Mouse (Mus musculus) embryonic fibroblast, embryonic 13.5 days (primary cell): Measurements from ENCODE around the gene Ttc32.

Experiments used
- CTCF ChIP-seq: IDR thresholded peaks from 2 replicates; pipeline ENCODE4 v1.5.1; 2011; ENCODE audit warnings: mild to moderate bottlenecking, control low read depth, low read length, moderate library complexity, borderline replicate concordance; ENCODE audit not compliant: insufficient read depth
- POLR2A ChIP-seq: IDR thresholded peaks from 2 replicates; pipeline ENCODE4 v1.6.1; 2011; ENCODE audit warnings: low read depth, mild to moderate bottlenecking, control low read depth, low read length, moderate library complexity

GRCm38 (mm10) chr12:9071493-9071892 is 41.7 kb downstream of the Ttc32 start:
- TF ChIP-seq CTCF (no peak), POLR2A (no peak)
